Mouse (Mus musculus): ENCODE results near the gene Lmx1a.

The Lmx1a gene

DNA sequence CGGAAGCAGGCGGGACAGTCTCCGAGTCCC is at the start of gene Lmx1a:
Gene Lmx1a (plus strand): TSS at position 6 of the 30 bp plus-strand sequence.
- no peak for DNase-seq (ENCODE audit: low spot score)

DNA sequence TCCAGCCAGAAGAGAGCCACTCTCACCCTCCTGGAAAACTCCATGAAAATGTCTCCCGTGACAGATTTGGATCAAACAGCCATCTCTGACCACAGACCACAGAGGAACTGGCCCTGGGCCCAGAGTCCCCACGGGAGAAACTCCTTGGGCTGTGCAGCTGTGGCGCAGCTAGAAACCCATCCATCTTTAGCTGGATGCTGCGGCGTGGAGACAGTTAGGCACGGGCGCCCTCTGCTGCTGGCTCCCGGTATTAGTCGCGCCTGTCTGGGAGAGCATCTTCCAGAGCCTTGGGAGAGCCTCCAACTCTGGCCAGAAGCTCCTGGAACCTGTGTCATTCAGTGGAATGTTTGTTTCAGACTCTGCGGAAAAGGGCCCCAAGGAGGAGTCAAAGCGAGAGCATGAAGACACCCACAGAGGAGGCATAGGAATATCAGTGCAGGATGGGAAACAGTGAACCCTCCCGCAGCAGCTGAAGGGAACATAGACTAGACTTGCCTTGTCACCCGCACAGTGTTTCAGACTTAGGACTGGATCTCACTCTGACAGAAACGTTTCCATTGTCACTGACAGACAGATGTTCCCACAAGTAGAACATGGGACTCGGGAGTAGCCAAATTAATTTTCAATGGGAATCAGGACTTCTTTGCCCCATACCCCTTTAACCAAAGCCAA is 44.0 kb upstream of the Lmx1a start:
- peak; percentile 38 for DNase-seq (ENCODE audit: low spot score)

DNA sequence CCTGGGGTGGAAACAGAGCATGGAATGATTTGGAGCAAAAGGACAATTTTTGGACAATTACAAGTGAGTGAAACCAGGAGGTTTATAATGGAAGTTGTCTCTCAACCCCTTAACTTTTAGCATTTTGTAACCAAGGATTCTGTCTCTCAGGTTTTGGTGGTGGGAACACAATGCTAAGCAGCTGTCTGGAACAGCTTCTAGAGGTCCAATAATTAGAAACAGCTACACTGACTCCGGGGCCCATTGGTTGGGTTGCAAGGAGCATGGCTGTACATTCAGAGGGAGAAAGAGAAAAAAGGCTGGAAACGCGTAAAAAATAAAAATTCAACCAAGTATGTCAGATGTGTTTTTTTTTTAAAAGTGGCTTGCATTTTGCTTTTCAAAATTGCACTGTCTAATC is 40.4 kb upstream of the Lmx1a start:
- DNase-seq (ENCODE audit: low spot score), result no peak

DNA sequence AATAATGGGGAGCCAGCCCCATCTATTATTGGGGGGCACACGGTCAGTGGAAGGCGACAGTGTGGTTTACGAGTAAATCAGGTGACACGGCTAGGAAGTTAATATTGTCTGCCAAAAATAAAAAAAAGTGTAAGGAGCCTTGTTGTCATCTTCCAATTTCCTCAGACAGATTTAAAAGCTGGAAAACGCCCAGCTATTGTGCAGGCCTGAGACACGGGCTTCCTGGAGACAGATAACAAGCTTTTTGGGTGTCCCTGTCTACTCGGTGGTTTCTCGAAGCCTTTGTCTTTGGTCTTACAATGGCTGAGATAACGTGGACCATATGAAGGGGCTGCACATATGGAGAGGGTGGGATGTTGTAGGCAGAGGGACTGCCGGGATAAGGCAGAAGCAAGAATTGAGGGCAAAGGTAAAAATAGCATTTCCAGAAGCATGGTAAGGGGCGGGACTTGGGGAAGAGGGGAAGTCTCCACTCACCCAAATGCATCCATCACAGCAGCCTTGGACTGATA is 39.9 kb upstream of the Lmx1a start:
- no peak for DNase-seq (ENCODE audit: low spot score)

DNA sequence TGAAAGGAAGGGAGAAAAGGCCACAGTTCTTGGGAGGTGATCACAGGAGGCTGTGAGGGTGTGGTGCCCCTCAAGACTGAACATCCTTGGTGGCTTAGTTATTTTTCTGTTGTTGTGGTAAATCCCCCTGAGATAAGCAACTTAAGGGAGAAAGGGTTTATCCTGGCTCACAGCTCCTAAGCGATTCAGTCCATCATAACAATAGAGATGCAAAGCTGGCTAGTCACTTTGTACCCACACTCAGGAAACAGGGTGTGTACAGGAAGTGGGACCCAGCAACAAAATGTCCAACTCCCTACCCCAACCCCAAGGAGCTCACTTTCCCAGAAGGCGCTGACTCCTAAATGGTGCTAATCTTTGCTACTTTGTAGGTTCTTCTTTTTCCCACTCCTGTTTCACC is 36.7 kb upstream of the Lmx1a start:
- DNase-seq (ENCODE audit: low spot score), result no peak

DNA sequence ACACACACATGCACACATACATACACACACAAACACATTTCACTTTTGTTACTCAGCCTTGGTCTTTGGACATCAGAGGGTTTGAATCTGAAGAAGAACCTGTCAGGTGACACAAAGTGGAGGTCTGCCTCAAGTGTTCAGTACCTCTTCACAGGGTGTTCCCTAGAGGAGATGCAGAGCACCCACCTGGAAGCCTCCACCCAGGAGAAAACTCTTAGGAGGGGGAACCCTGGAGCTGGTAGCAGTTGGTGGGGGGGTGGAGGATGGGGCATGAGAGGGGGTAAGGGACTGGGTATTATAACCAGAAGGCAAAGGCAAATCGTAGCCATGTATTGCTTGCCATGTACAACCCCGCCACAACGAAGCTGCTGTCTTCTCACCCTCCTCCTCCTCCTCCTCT is 30.0 kb upstream of the Lmx1a start:
- no peak for DNase-seq (ENCODE audit: low spot score)

DNA sequence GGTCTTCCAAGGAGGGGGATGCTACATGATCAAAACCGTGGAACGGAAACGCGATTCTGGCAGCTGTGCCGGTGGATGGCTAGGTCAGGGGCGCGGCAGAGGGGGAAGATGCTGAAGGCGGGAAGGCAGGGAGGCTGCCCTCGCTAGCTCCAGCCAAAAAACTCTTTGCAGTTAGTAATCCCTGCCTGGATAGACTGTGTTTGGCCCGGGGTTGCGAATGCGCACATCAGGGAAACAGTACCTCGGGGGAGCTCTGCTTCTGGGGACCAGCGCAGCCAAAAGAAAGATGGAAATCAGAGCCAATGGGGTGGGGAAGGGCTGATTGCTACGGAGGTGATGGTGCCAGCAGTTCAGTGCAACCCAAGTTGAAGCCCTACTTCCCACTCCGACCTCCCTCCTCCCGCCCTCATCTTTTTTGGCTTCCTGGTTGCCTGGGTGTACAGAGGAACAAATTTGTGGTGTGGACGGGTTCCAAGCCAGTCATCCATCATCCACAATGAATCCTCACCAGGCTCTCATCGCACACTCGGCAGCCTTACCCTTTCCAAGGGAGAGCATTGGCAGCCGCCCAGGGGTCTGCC is 28.4 kb upstream of the Lmx1a start:
- peak; percentile 60 for DNase-seq (ENCODE audit: low spot score)

DNA sequence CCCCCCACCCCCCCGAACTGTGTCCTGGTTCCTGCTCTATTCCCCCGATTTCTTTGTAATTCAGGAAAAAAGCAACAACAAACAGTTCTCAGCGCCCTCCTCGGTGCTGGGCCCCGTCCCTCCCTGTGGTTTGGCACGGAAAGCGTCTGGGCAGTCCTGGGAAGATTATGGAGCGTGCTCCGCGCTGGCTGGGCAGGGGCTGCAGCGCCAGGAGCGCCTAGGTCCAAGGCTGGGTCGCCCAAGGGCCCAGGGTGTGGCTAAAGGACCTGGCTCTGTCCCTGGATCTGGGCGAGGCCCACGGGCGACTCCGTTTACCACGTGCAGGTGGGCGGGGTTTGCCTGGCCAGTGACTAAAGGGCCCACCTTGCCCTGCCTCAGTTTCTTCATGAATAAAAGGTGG is 27.9 kb upstream of the Lmx1a start:
- DNase-seq (ENCODE audit: low spot score), result peak; percentile 54

DNA sequence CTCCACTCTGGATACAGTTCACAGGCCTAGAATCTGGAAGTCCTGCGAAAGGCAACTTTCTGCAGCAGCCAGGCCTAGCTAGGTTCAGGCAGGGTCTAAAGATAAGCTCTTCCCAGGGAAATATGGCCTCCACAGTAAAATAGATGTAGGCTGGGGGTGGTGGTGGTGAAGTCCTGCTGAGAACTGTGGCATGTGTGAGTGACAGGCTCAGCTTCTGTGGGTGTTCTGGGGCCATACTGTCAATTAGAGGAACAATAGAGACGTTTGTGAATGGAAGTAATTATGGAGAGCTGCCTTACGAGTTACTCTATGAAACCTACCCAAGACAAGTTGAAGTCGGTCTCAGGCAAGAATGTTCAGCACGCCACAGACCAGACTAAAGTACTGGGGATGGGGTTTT is 25.9 kb upstream of the Lmx1a start:
- DNase-seq (ENCODE audit: low spot score), result no peak

DNA sequence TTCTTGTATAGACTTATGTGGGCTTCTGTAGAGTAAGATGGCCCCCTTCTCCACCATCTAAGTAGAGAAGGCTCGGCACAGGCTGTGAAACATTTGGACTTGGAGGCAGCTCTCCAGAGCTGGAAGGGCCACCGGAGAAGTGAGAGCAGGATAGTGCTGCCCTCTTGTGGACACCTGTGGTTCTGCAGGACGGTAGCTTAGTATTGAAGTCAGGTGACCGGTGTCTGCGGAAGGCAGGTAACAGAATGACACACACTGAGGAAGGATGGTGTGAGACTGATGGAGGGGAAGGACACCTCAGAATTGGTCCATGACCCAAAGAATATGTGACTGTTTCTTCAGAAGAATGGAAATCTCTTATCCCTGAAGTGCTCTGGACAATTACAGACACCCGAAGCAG is 19.2 kb upstream of the Lmx1a start:
- no peak for DNase-seq (ENCODE audit: low spot score)

DNA sequence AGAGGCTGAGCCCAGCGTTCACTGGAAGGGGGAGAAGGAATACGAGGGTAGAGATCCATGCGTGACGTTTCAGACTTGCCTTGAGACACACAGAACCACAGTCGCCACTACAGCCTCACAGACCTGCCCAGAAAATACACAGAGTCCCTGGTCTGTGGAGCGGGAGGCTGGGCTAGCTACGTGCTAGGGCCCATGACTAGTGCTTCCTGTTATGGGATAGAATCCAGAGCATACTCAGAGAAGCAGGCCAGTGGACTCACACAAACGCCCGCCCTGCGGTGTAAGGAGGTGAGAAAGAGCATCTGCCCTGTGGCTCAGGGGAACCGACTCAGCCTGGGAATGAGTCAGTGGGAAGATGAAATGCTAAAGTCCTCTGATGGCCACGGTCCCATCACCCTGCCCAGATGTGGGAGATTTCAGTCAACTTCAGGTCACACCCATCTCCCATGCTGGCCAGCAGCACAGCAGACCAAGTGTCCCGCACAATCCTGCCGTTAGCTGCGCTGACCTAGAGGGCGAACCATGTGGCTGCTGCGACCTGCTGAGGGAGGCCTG is 16.5 kb upstream of the Lmx1a start:
- DNase-seq (ENCODE audit: low spot score), result no peak

DNA sequence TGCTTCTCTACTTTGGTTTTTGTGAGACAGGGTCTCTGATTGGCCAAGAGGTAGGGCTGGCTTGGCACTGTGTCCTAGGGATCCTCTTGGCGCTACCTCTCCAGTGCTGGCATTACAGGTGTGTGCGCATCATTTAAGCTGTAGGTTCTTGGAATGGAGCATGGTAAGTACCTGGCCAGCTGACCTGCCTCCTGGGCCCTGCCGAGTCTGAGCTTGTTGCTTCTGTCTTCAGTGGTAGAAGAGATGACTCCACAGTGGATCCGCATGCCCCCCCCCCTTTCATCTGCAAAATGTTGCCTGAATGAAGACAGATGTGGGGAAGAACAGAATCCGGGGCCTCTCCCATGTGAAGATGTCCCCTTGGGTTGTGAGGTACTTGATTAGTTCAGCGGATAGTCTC is 10.0 kb upstream of the Lmx1a start:
- no peak for DNase-seq (ENCODE audit: low spot score)

DNA sequence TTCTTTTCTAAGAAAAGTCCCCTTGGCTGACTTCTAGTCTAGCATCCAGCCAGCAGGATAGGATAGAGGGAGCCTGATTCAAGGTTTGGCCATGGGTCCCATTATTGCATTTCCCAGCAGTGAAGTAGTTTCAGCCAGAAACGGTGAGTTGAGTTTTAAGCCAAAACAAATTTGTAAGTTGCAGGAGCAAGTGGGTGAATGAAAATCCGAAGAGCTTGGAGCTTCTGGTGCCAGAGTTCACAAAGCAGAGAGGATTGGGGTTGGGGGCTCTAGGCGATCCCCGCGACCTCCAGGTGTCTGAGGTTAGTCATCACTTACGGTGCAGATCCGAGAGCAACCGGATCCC is 1.1 kb upstream of the Lmx1a start:
- DNase-seq (ENCODE audit: low spot score), result no peak

DNA sequence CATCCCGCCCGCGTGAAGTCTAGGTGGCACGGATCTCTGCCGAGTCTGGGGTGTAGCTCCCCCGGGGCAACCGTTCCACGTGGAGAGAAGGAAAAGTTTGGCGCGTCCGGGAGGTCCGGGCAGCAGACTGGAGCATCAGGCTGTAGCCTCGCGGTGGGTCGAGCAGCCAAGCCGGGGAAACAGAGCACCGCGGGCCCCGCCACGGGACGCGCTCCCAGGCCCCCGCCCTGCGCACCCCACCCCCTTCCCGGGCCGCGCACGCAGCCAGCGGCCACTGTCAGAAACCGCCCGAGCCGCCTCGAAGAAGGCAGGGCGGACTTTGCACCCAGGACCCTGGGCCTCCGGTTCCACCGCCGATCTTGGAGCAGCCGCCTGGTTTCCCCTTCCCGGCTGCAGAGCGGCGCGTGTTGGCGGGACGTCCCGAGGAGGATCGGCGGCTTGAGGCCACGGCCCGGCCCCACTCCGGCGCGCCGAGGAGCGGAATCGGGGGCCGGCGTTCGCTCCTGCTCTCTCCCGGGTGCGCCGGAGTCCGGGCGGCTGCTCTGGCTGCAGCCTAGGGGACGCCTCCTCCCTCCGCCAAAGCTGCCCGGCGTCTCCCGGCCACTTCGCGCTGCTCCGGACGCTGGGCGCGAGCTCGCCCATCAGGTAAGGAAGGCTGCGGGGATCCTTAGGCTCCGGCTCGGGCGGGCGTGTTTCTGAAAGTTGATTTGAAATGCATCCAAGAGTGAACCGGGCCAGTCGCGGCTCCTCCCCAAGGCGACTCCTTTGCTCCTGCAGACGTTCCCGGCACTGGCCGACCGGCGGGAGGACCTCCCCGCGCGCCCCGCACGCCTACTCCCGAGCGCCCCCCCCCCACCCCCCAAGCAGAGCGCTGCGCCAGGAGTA is 448 bp upstream of the Lmx1a start:
- DNase-seq (ENCODE audit: low spot score), result no peak

DNA sequence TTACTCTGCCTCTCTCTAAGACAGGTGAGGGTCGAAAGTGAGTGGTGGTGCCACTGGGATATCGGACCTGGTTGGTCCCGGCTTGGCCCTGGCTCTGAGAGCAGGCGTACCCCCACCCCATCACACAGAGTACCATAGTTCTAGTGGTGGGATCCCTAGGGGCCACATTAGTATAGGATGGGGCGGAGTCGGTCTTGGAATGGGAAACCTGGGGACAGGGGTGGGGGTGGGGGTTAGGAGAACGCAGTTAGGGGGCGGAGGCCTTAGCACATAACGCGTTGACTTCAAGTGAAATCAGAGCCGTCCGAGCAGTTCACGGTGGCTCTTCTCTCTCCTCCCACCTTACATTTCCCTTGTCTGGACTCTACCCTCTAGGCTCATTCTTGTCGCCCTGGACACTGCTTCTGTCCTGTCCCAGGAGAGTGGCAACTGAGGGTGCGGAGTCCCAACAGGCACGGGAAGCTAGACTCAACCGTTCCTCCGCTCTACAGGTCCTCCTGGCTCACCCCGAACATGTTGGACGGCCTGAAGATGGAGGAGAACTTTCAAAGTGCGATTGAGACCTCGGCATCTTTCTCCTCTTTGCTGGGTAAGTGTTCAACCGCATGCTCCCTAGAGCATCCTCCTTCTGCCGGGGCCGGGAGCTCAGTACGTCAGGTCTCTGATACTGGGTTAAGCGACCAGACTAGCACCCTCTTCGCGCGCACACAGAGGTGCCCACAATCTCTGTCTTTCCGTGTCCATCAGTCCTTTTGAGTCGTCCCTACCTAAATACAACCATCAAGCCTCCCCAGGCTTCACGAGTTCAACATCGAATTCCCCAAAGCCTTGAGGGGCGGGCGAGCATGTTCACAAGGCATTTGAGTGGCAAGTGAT is 463 bp downstream of the Lmx1a start:
- DNase-seq (ENCODE audit: low spot score), result no peak

DNA sequence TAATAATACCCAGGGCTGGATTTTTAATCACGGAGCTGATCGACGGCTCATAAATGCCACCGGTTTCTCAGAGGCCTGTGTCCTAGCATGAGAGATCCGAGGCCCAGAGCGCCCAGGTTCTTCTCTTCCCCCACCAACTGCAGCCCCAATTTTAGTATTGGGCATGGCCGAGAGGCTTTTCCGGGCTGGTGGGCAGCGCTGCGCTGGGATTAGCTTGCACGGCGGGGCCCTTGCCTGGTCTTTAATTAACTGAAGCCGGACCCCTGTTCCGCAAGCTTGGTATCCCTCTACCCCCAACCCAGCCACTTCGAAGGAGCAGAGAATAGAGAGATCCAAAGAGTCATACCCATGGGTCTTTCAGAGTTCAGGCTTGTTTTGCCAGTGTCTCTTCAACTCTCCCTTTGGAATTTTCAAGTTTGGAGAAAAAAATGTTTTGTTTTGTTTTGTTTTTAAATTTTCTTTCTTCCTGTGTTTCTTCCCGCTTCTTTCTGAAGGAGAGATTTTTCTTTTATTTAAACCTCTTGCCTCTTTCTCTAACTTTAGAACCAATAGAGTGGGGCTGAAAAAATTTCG is 1.2 kb downstream of the Lmx1a start:
- no peak for DNase-seq (ENCODE audit: low spot score)

DNA sequence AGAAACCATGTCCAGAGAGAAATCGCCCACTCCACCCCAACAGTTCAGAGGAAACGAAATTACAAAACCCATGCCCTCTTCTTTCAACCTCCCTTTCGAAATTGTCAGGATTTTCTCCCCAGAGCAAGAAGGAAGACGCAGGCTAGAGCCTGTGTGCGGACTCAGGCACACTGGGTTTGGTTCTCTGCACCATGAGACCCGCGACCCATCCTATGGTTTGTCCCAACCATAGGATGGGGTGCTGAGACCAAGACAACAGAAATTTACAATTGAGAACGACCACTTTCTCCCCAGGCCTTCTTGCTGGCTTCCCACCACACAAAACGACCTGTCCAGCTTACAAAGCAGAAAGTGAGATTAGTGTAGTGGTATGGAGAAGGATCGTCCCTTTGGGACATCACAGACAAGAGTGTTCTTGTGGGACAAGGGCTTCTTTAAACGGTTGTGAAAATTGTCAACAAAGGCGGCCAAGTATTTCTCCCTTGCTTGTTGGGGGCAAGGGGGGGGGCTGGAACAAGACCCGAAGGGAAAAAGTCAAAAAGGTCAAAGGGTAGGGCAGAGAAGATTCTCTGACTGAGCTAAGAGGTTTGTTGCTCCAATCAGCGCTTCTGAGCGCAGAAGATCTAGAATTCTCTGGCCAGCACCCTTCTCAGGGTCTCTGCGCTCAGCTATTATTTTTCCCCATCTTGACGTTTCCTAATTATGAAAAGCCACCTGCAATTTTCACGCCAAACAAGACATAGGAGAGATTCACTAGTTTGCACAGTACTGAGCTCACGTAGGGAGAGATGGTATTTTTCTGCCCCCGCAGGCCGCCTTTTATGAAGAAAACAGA is 1.9 kb downstream of the Lmx1a start:
- no peak for DNase-seq (ENCODE audit: low spot score)

DNA sequence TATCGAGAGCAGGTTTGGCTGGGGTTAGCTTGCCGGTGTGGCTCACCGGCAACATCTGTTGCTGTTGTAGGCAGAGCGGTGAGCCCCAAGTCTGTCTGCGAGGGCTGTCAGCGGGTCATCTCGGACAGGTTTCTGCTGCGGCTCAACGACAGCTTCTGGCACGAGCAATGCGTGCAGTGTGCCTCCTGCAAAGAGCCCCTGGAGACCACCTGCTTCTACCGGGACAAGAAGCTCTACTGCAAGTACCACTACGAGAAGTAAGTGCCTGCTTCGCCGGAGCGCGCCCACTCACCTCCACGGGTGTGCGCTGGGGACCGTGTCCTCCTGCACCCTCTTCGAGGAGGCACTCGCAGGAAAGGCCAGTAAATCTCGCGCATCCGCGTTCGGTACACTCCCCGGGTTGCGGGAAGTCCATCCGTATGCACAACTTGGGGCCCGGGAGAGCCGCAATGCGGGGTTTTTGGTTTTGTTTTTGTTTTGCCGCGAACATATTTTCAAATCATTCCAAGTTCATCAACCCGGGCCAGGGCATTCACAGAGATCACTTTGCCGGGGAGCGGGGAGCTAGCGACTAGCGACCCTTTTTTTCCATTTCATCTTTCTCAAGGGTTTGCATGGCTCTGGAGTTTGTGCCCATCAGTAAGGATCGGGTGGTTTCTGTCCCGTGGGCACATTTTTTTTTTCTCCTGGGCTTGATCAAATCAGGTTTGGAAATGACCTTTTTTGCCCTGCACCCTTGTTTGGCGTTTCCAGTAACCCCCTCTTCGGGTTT is 3.1 kb downstream of the Lmx1a start:
- no peak for DNase-seq (ENCODE audit: low spot score)

DNA sequence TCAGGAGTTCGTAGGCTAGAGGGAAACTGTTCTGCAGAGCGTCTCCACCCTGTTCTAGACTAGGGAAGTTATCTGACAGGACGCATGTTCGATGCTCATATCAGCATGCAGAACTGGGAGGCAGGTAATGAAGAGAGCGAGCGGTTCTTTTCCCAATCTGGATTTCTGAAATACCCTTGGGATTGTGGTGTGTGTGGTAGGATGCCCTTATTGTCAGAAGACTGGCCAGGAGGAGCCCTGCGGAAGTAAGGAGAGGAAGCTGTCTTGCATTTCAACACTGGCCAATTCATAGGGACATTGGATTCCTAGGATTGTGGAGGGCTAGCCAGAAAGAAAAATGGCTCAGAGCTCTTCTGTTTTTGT is 3.6 kb downstream of the Lmx1a start:
- no peak for DNase-seq (ENCODE audit: low spot score)

DNA sequence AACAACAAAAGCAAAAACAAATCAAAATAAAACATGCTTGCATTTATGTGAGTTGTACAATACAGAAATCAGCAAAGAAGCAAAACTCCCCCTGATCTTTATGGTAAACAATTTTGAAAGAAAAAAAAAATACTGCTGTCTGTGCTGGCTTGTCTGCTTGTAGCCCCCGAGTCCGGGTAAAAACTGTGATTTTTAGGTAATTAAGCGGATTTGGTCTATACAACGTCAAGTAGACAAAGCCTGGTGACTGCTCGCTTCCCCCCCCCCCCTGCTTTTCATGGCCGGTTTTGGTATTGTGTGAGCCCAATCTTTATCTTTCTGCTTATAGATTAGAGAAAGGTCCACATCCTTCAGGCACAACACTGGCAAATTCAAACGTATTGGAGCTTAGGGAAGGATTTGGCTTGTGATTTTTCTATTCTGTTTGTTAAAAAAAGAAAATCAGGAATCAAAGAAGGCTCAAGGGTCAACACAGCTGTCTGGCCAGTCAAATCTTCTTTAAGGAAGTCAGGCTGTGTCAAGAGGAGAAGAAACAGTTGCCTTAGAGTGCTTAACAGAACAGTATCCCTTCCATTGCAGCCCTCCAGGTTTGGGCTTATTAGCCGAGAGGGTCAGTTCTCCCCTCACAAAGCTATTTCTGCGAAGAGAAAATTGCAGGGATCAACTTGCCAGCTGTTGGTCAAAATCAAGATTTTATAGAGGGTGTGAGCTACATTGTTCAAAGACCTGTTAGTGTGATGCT is 4.6 kb downstream of the Lmx1a start:
- no peak for DNase-seq (ENCODE audit: low spot score)
